Mouse (Mus musculus) embryonic facial prominence, embryonic 14.5 days (tissue): ENCODE data around the gene Slc2a2. TPM values are rescaled to one million over a fixed set of nuclear protein-coding genes. Genes with fewer than 3 reads are reported as not detected.
A peak's percentile ranks its signal among the peaks of the same experiment; 100 is the strongest.

Experiments
- ATAC-seq: fragments of 200-750 bp; cut with Nextera tagmentation; 2 replicates; pipeline ENCODE4 v1.8.0; 2017; ENCODE audit warnings: low read depth, moderate number of reproducible peaks, moderate TSS enrichment
- DNase-seq: peaks from one replicate; pipeline ENCODE4 v3.0.0-alpha.2; 2015; ENCODE audit warnings: low spot score
- H3K27ac ChIP-seq: fragments of 300-500 bp; sonication (generic); replicated peaks from 2 replicates; pipeline ENCODE4 v1.5.1; 2014; ENCODE audit warnings: low read depth, mild to moderate bottlenecking, low read length, moderate library complexity
- H3K27me3 ChIP-seq: fragments of 300-500 bp; sonication (generic); replicated peaks from 2 replicates; pipeline ENCODE4 v1.6.1; 2014; ENCODE audit warnings: low read length; ENCODE audit not compliant: control insufficient read depth, insufficient read depth
- H3K36me3 ChIP-seq: fragments of 300-500 bp; sonication (generic); 2 replicates; pipeline ENCODE4 v1.6.1; 2014; ENCODE audit warnings: low read length, mixed read lengths; ENCODE audit not compliant: control insufficient read depth, insufficient read depth
- H3K4me1 ChIP-seq: fragments of 300-500 bp; sonication (generic); 2 replicates; pipeline ENCODE4 v1.6.1; 2014; ENCODE audit warnings: antibody characterized with exemption, low read length; ENCODE audit not compliant: control insufficient read depth, insufficient read depth
- H3K4me2 ChIP-seq: fragments of 300-500 bp; sonication (generic); 2 replicates; pipeline ENCODE4 v1.6.1; 2014; ENCODE audit warnings: low read depth, mild to moderate bottlenecking, low read length, moderate library complexity, mixed read lengths
- H3K4me3 ChIP-seq: fragments of 300-500 bp; sonication (generic); 2 replicates; pipeline ENCODE4 v1.5.1; 2014; ENCODE audit warnings: low read depth, mild to moderate bottlenecking, low read length
- H3K9ac ChIP-seq: fragments of 300-500 bp; sonication (generic); 2 replicates; pipeline ENCODE4 v1.6.1; 2014; ENCODE audit warnings: low read depth, mild to moderate bottlenecking, low read length, moderate library complexity, mixed read lengths
- H3K9me3 ChIP-seq: fragments of 300-500 bp; sonication (generic); 2 replicates; pipeline ENCODE4 v1.6.1; 2016; ENCODE audit warnings: low read length; ENCODE audit not compliant: control insufficient read depth
- WGBS: fragments of 180-500 bp; shearing (Covaris S2); extraction: QIAGEN DNeasy Blood & Tissue Kit; methylation state at CpG from one replicate; pipeline ENCODE4 v1.1.7; 2014; 5-methylcytosine and 5-hydroxymethylcytosine counted together
- polyA plus RNA-seq: library from polyadenylated mRNA; unstranded; fragments of >200 nt; fragmentation: Nextera tagmentation; extraction: Ambion mirVana; gene quantifications from 2 replicates; pipeline ENCODE4 v1.2.1, GENCODE M21; 2014

The Slc2a2 gene
- polyA plus RNA-seq, 1 experiment from 2014 or later, result not detected

GRCm38 (mm10) chr3:28775361-28775760, 77.7 kb downstream of the Slc2a2 start:
- Histone ChIP-seq H3K36me3 (no peaks in the 10 kb centered on the region), H3K4me3 (no peak overlapping the region), H3K4me1 (no peaks in the 10 kb centered on the region), H3K9me3 (0 out of 2 replicates have a peak, but pooled peaks cover 4% of the 10 kb centered on the region), H3K9ac (no peak overlapping the region), H3K27me3 (no peaks in the 10 kb centered on the region), H3K27ac (no peak overlapping the region), H3K4me2 (no peak overlapping the region)
- 79% methylated on average over 7 of the region's 7 CpGs for WGBS
- ATAC-seq (no peak), DNase-seq (no peak)

GRCm38 (mm10) chr3:28775958-28776357, 78.3 kb downstream of the Slc2a2 start:
- 0 out of 2 replicates have a peak, but pooled peaks cover 4% of the 10 kb centered on the region for H3K9me3 ChIP-seq
- no peak for DNase-seq
- H3K4me3 ChIP-seq, result no peak overlapping the region
- H3K4me2 ChIP-seq, result no peak overlapping the region
- ATAC-seq, result no peak
- 82% methylated on average over 1 of the region's 1 CpGs for WGBS
- no peak overlapping the region for H3K9ac ChIP-seq
- H3K27ac ChIP-seq, result no peak overlapping the region
- no peaks in the 10 kb centered on the region for H3K27me3 ChIP-seq
- H3K36me3 ChIP-seq, result no peaks in the 10 kb centered on the region
- 0 out of 2 replicates have a peak, but pooled peaks cover 4% of the 10 kb centered on the region for H3K4me1 ChIP-seq

GRCm38 (mm10) chr3:28776491-28776890, 78.8 kb downstream of the Slc2a2 start:
- 70% methylated on average over 1 of the region's 1 CpGs for WGBS
- no peaks in the 10 kb centered on the region for H3K36me3 ChIP-seq
- H3K27ac ChIP-seq, result no peak overlapping the region
- 0 out of 2 replicates have a peak, but pooled peaks cover 4% of the 10 kb centered on the region for H3K4me1 ChIP-seq
- DNase-seq (no peak), ATAC-seq (no peak)
- no peaks in the 10 kb centered on the region for H3K27me3 ChIP-seq
- H3K4me3 ChIP-seq, result no peak overlapping the region
- H3K9ac ChIP-seq, result no peak overlapping the region
- no peaks in the 10 kb centered on the region for H3K9me3 ChIP-seq
- no peak overlapping the region for H3K4me2 ChIP-seq

GRCm38 (mm10) chr3:28780511-28780910, 82.8 kb downstream of the Slc2a2 start:
- DNase-seq, result no peak
- Histone ChIP-seq H3K36me3 (no peaks in the 10 kb centered on the region), H3K9me3 (no peaks in the 10 kb centered on the region), H3K4me1 (peaks cover 10% of the 10 kb centered on the region; the same call in 1 of the 2 replicates), H3K27ac (no peak overlapping the region), H3K9ac (no peak overlapping the region; the same call in 1 of the 2 replicates), H3K4me2 (peak overlapping the region; percentile 96), H3K4me3 (peak overlapping the region; percentile 82), H3K27me3 (no peaks in the 10 kb centered on the region)
- no peak; the same call in 1 of the 2 replicates for ATAC-seq
- 73% methylated on average over 9 of the region's 9 CpGs for WGBS

Other genes with a start within 250 kb of the Slc2a2 start
- gene Eif5a2, start 83.4 kb downstream of the Slc2a2 start, polyA plus RNA-seq, result 10.4 and 11.7 TPM in 2 replicates
- 509 and 603 TPM in 2 replicates for gene Rpl22l1, start 107.5 kb downstream of the Slc2a2 start, polyA plus RNA-seq
- not detected in 2 replicates for gene Gm1527, start 194.7 kb downstream of the Slc2a2 start, polyA plus RNA-seq